Mouse (Mus musculus) retina, adult 2 months (tissue): ENCODE results near the gene Shisal2a.

ENCODE experiments used
- DNase-seq: peaks from one replicate; pipeline ENCODE4 v3.0.0-alpha.2; 2012; ENCODE audit warnings: low read depth, low spot score

Shisal2a gene

DNA sequence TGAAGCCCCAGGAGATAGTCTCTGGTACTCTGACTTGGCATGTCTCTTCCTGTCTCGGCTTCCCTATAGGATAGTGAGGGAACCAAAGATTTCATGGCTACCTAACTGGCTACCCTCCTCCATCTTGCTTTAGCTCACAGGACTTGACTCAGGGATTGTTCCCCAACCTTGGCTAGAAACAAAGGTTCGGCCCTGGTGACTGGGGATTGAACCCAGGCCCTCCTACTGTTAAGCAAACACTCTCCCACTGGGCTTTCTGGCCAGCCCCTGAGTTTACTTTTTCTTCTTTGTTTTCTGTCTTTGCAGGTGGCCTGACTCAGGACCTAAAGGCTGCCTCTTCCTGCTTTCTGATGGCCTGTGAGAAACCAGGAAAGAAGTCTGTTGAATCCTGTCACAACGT lies 45.3 kb downstream of the Shisal2a start:
- no peak for DNase-seq

DNA sequence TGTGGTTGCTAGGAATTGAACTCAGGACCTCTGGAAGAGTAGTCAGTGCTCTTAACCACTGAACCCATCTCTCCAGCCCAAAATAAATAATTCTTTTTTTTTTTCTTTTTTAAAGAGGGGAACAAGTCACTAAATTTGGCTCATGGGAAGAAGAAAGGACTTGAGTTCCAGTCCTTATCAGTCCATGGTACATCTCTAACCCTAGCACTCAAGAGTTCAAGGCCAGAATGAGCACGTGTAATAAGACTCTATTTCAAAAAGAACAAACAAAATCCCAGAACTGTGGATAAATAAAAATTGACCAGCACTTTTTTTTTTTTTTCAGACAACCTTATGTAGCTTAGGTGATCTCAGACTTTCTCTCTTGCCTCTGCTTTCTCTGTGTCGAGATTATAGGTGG lies 46.4 kb downstream of the Shisal2a start:
- DNase-seq = no peak

DNA sequence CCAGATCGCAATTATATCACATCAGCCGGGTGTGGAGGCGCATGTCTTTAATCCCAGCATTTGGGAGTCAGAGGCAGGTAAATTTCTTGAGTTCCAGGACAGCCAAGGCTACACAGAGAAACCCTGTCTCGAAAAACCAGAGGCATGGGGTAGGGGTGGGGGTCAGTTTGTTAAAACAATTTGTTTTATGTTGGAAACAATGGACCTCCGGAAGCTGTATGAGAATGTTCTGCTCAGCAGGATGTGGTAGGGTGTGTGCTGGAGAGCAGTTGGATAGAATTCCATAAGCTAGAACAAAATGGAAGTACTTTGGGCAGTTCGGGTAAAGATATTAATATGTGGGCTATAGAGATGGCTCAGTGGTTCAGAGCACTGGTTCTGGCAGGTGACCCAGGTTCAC lies 47.7 kb downstream of the Shisal2a start:
- DNase-seq = no peak

DNA sequence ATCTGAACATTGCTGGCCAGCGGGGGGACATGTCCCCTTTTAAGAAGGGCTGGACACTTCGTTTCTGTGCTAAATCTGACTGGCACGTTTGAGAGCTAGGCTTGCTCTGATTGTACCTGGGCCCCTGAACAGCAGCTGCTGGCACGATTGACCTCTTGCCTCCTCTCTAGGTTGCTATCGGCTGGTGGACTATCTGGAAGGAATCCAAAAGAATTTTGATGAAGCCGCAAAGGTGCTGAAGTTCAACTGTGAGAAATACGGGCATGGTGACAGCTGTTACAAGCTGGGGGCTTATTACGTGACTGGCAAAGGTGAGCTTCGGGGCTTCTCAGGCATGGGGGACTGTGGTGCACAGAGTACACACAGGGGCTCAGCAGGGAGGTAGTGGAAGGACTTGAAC lies 51.1 kb downstream of the Shisal2a start:
- DNase-seq = no peak

DNA sequence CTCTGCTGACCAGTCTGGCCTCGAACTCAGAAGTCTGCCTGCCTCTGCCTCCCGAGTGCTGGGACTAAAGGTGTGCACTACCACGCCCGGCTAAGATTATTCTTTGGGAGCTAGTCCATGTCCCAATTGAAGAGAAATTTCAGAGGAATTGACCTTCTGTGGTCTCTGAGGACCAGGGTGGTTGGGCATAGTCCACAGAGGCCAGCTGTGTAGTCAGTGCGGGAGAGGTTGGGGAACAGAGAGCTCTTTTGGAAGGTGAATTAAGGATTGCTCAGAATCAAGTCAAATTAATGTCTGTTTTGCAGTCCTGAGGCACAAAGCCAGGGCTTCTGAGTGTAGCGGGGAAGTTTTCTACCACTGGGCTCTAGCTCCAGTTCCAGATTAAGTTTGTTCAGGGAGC lies 53.3 kb downstream of the Shisal2a start:
- no peak for DNase-seq

DNA sequence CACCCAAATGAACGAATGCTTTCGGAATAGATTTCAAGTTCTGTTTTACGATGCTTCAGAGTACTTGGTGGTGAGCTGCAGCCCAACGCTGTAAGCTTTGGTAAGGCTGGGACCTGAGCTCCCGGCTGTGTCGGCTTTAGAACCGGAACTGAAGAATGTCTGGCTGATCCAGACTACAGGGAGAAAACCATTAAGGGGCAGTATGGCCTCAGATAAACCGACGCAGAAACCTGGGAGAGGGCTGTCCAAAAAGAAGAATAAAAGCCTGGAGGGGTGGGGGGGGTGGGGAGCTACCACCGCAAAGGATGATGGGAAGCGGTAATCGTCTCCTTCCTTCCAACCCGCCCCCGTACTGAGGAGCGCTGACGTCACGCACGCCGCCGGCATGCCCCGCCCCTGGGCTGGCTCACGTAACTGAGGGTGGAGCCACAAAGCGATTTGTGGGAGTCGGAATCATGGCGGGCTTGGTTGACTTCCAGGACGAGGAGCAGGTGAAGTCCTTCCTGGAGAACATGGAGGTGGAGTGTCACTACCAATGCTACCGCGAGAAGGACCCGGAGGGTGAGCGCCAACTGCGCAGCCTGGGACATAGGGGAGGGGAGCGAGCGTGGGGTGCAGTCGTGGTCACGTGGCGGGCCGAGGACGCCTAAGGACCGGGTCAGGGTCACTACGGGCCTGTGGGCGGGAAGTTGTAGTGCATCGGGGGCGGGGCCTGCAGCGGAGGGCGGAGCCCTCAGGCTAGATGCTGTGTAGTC lies 55.2 kb downstream of the Shisal2a start, which contains the start of gene Coa7:
TSS of gene Coa7 (plus strand) at position 411 of the 755 bp plus-strand sequence.
- peak; percentile 94 for DNase-seq

DNA sequence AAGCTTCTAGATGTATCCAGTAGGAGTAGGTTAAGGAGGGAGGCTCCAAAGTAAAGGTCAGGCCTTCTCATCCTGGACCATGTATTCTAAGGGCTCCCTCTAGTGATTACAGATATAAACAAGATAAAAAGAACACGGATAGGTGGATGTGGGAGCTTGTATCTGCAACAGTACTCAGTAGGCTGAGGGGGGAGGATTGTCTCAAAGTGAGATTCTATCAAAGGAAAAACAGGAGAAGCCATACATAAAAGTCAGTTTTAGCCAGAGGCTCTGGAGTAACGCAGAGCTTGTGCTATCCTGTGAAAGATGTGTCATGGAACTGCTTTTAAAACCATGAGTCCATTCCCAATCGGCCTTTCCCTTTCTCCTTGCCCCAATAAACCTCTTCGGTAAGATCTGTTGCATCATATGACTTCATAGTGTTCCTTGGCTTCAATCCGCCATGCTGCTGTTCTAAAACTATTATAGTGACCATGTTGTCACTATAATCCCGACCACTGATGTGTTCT lies 56.0 kb downstream of the Shisal2a start:
- no peak for DNase-seq

DNA sequence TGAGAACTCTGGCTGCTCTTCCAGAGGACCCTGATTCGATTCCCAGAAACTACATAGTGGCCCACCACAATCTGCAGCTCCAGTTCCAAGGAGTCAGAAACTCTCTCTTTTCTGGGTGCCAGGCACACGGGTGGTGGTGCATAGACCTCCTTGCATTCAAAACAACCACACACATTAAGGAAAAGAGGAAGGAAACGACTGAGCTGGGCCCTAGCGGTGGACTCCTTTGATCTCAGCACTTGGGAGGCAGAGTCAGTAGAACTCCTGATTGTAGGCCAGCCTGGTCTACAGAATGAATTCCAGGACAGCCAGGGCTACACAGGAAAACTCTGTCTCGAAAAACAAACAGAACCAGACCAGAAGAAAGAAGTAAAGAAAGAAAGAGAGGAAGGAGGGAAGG lies 59.6 kb downstream of the Shisal2a start:
- no peak for DNase-seq

DNA sequence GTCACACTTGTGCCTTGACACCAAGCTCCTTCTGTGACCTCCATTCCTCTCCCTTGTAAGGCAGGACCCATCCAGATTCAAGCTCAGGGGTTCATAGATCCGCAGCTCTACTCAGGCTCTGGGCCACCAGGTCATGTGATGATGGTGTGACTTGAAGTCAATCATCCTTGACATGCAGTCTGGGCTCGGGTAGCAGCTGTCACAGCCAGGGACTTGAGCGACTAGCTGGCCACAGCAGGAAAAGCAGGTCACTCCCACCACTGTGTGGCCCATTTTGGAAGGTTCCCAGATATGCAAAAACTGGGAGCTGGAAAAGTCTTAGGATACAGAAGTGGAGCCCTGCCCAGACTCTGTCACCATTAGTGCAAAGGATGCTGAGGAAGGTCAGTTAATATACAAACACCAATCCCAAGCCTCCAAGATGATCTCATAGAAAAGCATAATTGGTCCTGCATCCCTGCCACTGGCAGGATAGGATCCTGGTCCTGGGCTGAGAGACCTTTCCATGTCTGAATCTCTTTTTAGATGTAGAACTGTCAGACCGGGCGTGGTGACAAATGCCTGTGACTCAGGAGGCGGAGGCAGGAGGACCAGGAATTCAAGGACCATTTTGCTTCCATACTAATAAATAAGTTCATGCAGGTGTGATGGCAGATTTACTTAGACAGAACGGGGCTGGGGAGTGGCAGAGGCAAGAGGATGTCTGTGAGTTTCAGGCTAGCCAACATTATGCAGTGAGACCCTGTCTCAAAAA lies 62.3 kb downstream of the Shisal2a start:
- no peak for DNase-seq

DNA sequence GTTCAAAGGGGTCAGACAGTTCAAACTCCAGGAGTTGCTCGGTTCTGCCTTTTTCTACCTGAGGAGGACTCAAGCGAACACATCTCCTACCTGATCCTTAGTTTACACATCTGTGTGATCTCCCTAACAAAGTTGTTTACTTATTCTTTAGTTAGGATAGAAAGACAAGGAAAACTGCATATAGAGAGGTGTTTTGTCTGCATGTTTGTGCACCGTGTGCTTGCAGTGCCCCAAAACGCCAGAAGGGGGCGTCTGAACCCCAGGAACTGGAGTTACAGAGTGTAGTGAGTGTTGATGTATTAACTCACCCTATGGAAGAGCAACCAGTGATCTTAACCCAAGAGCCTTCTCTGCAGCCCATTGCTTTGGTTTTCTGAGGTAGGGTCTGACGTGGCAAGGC lies 63.4 kb downstream of the Shisal2a start:
- no peak for DNase-seq

DNA sequence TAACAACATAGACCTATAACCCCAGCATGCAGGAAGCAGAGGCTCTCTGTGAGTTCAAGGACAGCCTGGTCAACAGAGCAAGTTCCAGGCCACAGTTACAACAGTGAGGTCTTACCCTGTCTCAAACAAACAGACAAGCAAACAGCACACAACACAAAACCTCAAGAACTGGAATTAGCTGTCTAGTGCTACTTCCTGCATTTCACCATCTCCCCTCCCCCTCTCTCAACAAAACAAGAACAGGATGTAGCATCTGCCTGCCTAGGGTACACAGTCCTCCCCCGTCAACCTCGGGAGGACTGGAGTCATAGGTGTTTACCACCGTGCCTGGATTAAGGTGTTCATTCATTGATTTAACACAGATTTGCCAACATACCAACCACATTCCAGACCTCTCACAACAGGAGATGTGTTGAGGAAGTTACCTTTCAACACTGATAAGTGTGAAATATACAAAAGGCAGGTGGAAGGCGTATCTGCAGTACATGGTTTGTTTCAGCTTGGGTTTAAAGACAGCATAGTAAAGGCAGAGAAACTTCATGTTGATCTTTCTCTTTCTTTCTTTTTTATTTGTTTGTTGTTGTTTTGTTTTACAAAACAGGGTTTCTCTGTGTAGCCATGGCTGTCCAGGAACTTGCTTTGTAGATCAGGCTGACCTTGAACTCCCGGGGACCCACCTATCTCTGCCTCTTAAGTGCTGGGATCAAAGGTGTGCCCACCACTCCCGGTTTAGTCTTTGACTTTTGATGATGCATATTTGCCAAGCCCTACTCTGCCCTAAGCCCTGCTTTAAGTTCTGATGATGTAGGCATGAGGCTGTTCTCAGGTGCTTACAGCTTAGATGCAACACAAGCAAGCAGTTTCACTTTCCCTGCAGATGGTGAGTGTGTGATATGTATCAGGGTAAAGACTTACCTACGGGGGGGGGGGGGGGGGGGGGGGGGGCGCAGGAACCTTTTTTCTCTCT lies 64.2 kb downstream of the Shisal2a start:
- no peak for DNase-seq
